Mouse (Mus musculus) embryo, embryonic 11 days (tissue): Measurements from ENCODE around the gene Wasf1.

Experiments used
- DNase-seq: peaks from one replicate; pipeline ENCODE4 v3.0.0-alpha.2; 2015

The Wasf1 gene

GRCm38 (mm10) chr10:40895765-40896164 lies 12.5 kb downstream of the Wasf1 start:
- no peak for DNase-seq

DNA sequence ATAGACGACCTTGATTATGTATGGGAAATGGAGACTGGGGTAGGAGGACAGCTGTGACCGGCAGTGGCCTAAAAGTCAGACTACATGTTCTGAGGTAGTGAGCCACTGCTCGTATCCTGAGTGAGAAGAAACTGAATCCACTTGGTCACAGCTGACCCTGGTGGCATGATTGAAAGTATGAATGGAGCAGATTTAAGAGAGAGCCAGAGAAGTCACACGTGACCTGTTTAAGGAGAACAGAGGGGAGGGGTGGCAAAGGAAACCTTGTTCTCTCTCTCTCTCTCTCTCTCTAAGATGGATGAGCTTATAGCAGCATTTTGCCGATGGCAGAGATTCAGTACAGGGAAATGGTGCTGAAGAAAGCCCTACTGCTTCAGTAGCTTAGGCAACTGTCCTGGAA lies 13.4 kb downstream of the Wasf1 start:
- DNase-seq: no peak

DNA sequence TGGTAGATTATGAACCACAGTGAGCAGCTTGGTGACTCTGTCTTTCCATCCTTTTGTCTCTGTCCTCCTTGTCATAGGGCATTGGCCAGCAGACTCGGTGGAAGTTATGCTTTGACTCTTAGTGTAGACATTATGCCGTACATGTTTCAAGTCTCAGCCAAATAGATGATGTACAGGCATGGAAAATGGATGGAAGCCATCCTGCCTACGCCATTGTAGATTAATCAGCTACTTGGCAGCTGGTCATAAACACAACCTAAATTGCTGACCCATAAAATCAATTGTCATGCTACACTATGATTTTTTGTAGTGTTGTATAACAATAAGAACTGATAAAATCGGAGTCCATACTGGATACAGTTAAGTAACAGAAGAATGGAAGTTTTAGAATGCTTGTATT lies 18.5 kb downstream of the Wasf1 start:
- no peak for DNase-seq

- DNase-seq: no peak
Measured at GRCm38 (mm10) chr10:40906131-40906530, 22.9 kb downstream of the Wasf1 start.

DNA sequence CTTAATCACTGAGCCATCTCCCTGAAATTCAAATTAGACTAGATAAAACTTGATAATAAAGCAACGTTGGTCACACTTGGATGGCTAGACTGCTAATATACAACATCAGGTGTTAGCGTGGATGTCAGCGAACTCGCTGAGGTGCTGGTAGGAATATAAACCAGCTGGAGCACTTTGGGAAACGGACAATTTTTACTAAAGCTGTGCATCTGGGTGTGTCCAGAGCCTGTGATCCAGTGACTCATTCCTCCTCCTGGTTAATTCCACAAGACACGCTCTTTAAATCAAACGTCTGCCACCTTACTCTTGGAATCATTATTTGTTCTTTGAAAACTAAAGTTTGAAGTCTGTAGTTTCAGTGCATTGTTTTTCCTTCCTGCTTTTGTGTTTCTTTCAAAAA lies 23.5 kb downstream of the Wasf1 start:
- no peak for DNase-seq

GRCm38 (mm10) chr10:40908580-40908979 lies 25.3 kb downstream of the Wasf1 start:
- no peak for DNase-seq

- no peak for DNase-seq
Measured at GRCm38 (mm10) chr10:40910811-40911210, 27.5 kb downstream of the Wasf1 start.

GRCm38 (mm10) chr10:40915240-40915639 lies 32.0 kb downstream of the Wasf1 start:
- DNase-seq: no peak

DNA sequence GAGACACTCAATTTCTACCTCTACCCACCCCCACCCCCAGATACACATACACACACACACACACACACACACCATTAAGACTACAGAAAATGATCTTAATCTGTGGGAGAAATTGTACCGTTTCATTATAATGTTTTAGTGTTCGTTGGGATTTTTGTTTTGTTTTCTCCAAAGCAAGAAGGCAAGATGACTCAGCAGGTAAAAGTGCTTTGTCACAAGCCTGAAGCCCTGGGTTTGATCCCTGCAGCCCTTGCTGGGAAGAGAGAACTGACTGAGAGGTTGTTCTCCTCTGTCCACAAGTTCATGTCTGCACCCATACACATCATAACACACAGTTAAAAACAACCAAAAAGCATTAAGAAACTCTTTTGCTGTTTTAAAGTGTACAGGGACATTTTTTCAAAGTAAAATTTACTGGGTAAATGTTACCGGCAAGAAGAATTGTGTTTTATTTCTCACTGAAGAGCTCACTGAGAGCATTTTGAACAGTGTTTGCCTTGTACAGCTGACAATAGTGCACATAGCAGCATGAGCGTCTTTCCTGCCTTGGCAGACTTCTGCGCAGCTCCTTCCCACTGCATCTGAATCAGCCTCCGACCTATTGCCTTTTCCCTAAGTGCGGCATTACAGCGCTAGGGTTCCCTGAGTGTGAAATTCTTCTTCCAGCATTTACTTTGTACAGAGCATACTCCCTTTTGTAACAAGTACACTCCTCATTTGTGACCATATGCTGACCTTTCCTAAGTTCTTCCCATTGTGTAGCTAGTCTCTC lies 35.6 kb downstream of the Wasf1 start:
- no peak for DNase-seq

DNA sequence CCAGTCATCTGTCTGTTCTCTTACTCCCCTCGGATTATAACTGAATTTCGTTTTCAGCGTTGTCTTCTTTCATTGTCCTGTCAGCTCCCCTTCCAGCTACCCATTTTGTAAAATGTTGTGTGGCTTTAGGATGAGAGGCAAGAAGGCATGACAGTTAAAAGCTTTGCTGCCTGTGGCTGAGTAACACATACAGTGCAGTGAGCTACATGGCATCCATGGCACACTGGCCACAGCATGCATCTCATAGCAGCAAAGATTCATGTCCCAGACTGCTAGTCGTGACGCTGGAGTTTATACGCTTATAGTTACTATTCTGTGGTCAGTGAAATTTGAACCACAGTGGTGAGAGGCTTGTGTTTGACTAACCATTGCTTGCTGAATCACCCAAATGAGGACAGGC lies 36.2 kb downstream of the Wasf1 start:
- DNase-seq: no peak

- DNase-seq: no peak
Measured at GRCm38 (mm10) chr10:40932995-40933394, 49.7 kb downstream of the Wasf1 start.

- DNase-seq: no peak
Measured at GRCm38 (mm10) chr10:40936160-40936726, 53.0 kb downstream of the Wasf1 start.

DNA sequence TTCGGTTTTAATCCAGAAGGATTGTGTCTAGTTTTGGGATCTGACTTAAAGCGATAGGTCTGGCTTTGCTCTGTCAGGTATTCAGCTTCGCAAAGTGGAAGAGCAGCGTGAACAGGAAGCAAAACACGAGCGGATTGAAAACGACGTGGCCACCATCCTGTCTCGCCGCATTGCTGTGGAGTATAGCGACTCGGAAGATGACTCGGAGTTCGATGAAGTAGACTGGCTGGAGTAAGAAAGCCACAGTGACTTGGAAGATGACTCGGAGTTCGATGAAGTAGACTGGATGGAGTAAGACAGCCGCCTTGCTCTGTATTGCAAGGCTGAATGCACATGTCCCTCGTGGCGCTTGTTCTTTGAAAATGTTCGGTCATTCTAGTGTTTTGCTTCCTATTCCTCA lies 54.3 kb downstream of the Wasf1 start:
- no peak for DNase-seq

- DNase-seq: peak; percentile 34
Measured at GRCm38 (mm10) chr10:40942688-40943087, 59.4 kb downstream of the Wasf1 start.

DNA sequence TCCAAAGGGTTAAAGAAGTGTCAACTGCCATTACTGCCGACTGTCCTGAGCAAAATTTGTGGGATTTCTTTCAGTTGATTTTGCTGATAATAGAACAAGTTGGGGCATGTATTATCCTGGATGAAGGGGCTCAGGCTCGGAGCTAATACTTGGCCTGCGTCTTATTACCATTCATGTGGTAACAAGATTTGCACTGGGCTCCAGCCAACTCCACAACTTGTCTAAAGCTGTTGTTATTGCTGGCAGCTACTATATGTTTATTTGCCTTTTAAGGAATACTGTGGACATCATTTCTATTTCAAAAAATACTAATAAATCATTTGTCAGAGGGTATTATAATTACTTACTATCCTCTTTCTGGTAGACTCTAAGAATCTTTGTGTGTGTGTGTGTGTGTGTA lies 66.9 kb downstream of the Wasf1 start:
- DNase-seq: no peak

DNA sequence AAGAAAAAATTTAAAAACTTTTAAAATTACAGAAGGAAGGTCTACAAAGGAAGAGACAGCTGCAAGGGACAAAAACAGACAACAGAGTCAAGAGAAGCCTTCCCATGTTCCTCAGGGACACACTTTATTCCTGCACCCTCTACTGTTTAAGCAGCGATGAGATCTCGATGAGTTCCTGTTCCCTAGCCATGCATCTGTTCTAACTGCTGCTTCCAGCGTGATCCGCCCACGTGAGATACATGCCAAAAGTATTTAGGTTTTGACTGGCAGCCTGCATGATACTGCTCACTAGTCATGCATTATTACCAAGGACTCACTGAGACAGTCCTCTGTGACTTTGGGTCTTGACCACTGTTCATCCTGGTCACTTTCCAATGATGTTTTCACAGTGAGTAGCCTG lies 72.9 kb downstream of the Wasf1 start:
- DNase-seq: no peak

GRCm38 (mm10) chr10:40961365-40961764 lies 78.1 kb downstream of the Wasf1 start:
- peak; percentile 73 for DNase-seq

DNA sequence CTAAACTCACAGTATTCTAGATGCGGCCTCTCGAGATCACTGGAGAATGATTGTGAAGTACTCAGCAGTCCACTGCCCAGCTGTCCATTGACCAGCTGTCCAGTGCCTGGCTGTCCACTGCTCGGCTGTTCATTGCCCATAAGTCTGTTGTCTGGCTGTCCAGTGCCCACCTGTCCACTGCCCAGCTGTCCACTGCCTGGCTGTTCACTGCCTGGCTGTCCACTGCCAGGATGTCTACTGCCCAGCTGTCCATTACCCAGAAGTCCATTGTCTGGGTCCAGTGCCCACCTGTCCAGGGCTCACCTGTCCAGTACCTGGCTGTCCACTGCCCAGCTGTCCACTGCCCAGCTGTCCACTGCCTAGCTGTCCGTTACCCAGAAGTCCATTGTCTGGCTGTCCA lies 78.7 kb downstream of the Wasf1 start:
- DNase-seq: no peak

DNA sequence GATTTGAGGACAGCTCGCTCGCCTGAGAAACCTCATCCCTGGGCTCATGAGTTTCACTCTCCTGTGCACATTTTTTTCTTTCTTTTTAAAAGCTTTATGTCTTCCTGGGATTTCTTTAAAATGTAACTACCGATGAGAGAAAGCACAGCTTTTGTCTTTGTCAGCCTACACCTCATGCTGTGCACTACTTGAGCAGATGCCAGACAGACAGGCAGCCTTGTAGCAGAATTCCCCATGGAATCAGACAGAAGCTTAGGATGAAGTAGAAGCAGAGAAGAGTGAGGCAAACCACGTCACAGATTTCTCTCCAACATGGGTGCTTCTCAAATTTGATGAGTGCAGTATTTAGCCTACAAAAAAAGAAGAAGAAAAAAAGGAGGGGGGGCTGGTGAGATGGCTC lies 81.3 kb downstream of the Wasf1 start:
- DNase-seq: no peak

DNA sequence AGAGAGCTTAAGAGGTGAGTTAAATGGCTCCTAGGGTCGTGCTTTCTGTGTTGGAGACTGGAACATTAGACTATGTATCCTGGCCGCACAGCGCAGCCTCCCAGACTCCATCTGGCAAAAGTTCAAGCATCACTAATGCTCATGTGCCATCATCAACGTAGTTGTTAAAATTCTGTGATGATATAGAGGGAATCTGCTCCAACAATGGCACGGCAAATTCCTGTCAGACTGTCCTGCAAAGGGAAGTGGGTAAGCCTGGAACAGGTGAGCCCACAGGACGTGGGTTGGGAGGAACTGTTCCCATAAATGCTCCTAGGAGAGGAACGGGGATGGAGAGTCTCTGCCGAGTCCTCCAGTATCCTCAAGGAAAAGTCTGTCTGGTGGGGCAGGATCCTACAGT lies 85.3 kb downstream of the Wasf1 start:
- no peak for DNase-seq

DNA sequence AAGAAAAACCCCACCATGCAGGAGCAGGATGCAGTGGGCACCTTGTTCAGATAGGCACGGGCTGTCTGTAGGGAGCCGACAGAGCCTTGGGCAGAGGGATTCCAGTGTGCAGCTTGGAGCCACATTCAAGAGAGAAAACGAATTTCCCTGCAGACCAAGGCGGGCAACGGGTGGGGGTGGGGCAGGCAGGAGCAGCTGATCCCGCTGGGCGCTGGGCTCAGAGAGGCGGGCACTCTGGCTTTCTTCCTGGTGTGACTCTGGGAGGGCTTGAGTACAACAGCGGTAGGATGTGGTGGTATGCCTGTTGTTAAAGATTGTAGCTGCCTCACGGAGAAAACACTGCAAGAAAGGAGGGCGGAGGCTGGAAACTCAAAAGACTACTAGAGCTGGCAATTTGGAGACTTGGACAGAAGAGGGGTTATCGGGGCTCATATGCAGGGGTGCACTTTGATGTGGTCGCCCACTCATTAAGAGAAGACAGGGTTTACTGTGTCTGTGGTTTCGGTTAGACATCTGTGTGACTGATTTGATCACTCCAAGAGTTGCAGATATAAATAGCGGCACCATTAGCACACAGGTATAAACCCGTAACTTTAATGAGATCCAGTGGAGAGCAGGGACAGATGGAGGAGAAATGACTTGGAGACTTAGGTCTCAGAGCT lies 86.2 kb downstream of the Wasf1 start:
- DNase-seq: peak; percentile 71

- DNase-seq: no peak
Measured at GRCm38 (mm10) chr10:40970601-40971245, 87.4 kb downstream of the Wasf1 start.

DNA sequence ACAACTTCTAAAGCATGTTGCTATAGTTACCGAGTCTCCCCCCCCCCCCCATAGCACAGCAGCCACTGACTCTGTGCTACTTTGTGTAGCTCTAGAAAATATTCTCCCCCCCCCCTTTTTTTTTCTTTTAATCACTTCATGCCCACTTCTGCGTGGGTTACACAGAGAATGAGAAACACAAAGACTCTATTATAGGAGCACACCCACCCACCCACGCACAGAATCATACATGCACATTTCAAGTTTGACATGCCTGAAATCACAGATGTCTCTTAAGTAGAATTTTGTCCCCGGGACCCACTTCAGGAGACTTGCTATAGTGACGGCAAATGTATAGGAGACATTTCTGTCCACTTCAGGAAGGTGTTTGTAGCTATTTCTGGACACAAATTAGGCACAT lies 88.0 kb downstream of the Wasf1 start:
- DNase-seq: no peak

GRCm38 (mm10) chr10:40983761-40984160 lies 100.5 kb downstream of the Wasf1 start:
- DNase-seq: no peak
